Mouse (Mus musculus): ENCODE data around the gene Gm20431.

DNA sequence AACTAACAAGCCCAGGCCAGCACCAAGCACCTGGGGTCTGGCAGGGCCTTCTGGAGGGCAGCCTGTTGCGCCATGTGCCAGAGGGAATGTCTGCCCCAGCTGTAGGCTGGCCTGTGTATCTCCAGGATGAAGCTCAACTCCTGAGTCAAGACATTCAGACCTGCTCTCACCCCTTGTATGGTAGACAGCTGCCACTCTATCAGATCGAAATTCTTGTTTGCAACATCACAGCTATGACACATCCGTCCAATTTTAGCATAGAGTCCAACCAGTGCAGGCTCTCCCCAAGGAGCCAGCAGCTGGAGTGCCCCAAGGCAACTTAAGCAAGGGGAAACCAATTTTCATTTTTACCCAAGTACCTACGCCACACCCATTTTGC is 54.6 kb downstream of the Gm20431 start:
- TF ChIP-seq CTCF (conservative IDR thresholded peaks at IDR 0.05; ENCODE audit: low read length) (no peak), NANOG (IDR thresholded peaks at IDR 0.05; ENCODE audit: borderline replicate concordance, low read length) (no peak)
